Mouse (Mus musculus) retina, postnatal 7 days (tissue): ENCODE measurements at regions not wholly inside any gene's neighbourhood (a gene's known extent, or its start where the extent isn't known, plus 50 kb on each side); places are given as distances from the start of the nearest gene placed in this dataset.

Experiments
- DNase-seq: peaks from one replicate; pipeline ENCODE4 v3.0.0-alpha.2; 2012; ENCODE audit warnings: low read depth, low spot score

DNA sequence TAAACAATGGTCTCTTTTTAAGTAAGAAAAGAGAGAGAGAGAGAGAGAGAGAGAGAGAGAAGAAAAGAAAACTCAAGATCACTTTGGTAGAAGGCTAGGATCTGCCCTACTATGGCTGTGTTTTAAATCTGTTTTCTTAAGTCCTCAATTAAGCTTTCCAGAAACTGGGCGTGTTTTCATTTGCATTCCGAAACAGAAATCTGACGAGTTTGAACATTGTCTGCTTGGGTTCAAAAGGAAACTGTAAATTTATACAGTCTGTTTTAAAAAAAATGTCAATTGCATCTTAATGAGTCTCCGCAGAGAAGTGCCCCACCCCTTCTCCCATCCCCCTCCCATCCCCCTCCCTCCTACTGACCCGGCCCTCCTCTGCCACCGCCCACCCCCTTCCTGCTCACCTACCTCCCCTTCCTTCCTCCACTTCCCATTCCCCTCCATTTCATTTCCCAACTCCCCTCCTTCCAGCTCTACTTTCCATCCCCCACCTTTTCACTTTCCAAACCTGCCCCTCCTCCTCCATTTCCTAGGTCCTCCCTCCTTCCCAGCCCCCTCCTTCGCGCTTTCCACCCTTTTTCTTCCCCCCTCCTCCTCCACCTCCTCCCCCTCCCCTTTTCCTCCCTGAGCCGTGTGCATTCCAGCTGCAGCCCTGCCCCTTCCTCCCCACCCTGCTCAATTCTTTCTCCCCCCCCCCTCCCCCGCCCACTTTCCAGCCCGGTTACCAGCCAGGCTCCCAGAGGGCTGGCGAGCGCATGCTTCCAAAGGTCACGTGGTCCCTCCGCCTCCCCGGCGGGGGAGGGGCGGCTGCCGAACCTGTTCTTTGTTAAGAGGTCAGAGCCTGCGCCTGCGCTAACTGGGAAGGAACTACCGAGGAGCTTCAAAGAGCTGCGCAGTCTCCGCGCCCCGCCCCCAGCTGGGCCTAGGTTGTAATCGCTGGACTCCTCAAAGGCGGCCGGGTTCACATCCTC, 77.7 kb upstream of the Tbl1x start:
- DNase-seq, result peak; percentile 91

DNA sequence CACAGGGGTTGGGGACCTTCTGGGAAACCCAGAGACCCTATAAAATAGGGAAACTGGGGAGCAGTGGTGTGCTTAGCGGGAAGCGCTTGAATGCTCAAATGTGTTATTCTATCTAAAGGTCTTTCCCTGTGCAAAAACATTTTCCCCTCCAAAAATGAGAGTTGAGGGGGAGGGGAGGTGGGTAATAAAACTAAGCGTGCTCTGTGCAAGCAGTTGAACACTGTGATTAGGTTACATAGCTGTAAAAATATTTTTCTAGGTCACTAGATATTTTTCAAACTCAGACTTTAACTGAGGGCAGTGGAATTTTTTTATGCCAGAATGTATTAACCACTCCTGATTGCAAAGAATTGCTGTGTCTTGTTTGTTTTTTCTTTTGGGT, 77.0 kb upstream of the Tbl1x start:
- no peak for DNase-seq

DNA sequence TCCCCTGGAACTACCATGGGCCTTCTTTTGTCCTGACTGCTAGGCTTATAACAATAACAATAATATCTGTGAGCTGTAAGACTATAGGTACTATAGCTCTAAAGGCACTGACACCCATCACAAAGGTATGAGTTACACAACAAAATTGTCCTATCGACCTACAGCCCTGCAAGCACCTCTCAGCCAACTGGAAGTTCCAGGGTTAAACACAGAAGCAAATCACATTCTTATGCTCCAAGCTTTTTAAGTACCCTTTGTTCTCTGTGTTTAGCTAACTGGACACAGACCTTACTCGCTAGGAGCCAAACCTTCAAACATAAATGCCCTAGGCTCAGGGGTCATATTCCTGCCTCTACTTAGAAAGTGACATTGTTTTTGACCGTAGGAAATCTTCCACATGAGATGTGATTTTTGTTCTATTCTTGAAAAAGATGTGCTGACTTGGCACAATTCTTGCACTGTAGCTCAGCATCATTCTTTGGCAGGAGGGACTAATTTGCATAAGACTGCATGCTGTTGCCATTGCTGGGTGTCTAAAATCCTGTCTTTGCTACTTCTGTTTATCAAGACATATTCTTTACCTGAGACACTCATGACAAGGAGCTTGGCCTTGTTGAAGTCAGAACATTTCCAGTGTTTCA, 66.8 kb upstream of the Tbl1x start:
- no peak for DNase-seq

DNA sequence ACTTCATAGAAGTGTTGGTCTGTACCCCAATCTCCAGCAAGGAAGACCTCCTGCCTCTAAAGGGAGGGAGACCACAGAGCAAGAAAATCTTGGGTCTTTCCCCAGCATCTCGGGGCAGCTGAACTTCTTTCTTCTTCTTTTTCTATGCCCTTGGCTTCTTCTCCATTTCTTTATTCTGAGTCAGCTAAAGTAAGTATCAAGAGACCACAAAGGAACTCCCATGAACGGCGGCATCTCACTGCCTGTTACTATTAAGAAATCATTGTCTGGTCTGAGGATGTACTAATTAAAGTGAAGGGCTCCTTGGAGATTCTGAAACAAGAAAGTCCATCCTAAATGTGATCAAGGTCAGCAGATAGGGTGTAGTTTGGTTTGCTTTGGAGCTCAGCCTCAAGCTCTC, 64.1 kb upstream of the Tbl1x start:
- no peak for DNase-seq

DNA sequence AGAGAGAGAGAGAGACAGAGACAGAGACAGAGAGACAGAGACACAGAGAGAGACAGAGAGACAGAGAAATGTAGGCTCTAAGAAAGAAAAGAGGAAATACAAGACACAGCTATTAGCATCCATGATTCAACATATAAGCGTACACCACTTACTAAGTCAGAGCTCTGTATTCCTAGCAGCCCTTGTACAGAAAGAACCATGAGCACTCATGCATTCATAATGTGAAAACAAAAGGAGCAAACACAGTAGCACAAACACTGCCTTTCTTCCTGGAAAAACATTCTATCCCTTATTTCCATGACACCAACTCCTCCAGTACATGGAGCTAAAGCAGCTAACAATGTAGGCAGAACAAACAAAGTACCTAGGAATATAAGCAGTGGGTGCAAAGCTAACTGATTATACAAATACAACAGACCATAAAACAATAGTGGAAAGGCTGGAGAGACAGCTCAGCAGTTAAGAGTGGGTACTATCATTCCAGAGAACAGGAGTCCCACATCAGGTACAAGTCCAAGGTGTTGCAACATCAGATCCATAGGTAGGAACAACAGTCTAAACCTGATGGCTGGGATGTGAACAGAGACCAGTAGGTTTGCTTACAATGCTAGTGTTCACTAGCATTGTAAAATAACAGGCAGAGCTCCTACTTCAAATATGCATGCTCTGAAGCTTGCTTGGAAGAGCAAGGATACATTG, 58.7 kb upstream of the Tbl1x start:
- DNase-seq, result no peak
